In genomic region chr13:117195569-117196495, GRCm38 (mm10) we compare ENCODE assay signal across 16 mouse cellular contexts. TPM values are rescaled to one million over a fixed set of nuclear protein-coding genes. Genes with fewer than 3 reads are reported as not detected.
DNase-seq lines count a peak whose midpoint lies in the region; ATAC-seq lines count a peak whose summit lies in the region.
"Had no signal": no experiment of that assay in that cellular context is flagged by ENCODE, and none has a peak within 500 bp of the region (broad histone marks: within the 10 kb centered on the region; RNA-seq: fewer than 3 reads in every experiment).

No protein-coding gene starts in this region.

- no peak overlapping the region for H3K4me3 ChIP-seq in liver, embryonic 15.5 days (replicated peaks)
- no peak overlapping the region for H3K4me3 ChIP-seq in forebrain, embryonic 14.5 days (ENCODE audit: low read depth, low read length)
- H3K4me3 ChIP-seq: lung, embryonic 15.5 days; neural tube, embryonic 15.5 days had no signal

- no peaks in the 10 kb centered on the region for H3K36me3 ChIP-seq in liver, embryonic 15.5 days (replicated peaks)
- H3K36me3 ChIP-seq in forebrain, embryonic 14.5 days (ENCODE audit: control insufficient read depth, insufficient read depth, low read length): no peaks in the 10 kb centered on the region
- H3K36me3 ChIP-seq: lung, embryonic 15.5 days; neural tube, embryonic 15.5 days had no signal

- H3K9ac ChIP-seq in liver, embryonic 15.5 days: no peak overlapping the region
- H3K9ac ChIP-seq in forebrain, embryonic 14.5 days (ENCODE audit: low read length): no peak overlapping the region
- H3K9ac ChIP-seq: forebrain, postnatal 0 days; lung, embryonic 15.5 days; neural tube, embryonic 15.5 days had no signal

- ATAC-seq in liver, embryonic 15.5 days (ENCODE audit: insufficient read depth): peak; percentile 47; the same call in 1 of the 2 replicates
- peak; percentile 75 for ATAC-seq in neutrophil, adult 5-6 weeks (ENCODE audit: extremely low read depth, insufficient number of reproducible peaks, low FRiP score, poor library complexity, severe bottlenecking)
- ATAC-seq in forebrain, embryonic 14.5 days: no peak
- ATAC-seq: forebrain, postnatal 0 days had no signal

- WGBS in liver, embryonic 15.5 days (ENCODE audit: insufficient replicate concordance): 37% methylated on average over 13 of the region's 13 CpGs
- WGBS in forebrain, embryonic 14.5 days: 91% methylated on average over 13 of the region's 13 CpGs

- no peaks in the 10 kb centered on the region for H3K9me3 ChIP-seq in liver, embryonic 15.5 days (replicated peaks)
- no peaks in the 10 kb centered on the region for H3K9me3 ChIP-seq in forebrain, embryonic 14.5 days (replicated peaks; ENCODE audit: control insufficient read depth, low read length)
- H3K9me3 ChIP-seq: lung, embryonic 15.5 days; neural tube, embryonic 15.5 days had no signal

- no peak overlapping the region for H3K4me2 ChIP-seq in liver, embryonic 15.5 days
- H3K4me2 ChIP-seq in forebrain, embryonic 14.5 days (ENCODE audit: low read length): no peak overlapping the region
- H3K4me2 ChIP-seq: lung, embryonic 15.5 days; neural tube, embryonic 15.5 days had no signal

- no peaks in the 10 kb centered on the region for H3K27me3 ChIP-seq in liver, embryonic 15.5 days
- H3K27me3 ChIP-seq in forebrain, embryonic 14.5 days (replicated peaks; ENCODE audit: control insufficient read depth, insufficient read depth, low read length): no peaks in the 10 kb centered on the region
- H3K27me3 ChIP-seq: lung, embryonic 15.5 days; neural tube, embryonic 15.5 days had no signal

- H3K27ac ChIP-seq in liver, embryonic 15.5 days (replicated peaks): 0 out of 2 replicates have a peak overlapping the region, but pooled peaks have one; percentile 29
- H3K27ac ChIP-seq in forebrain, embryonic 14.5 days (ENCODE audit: low read depth, low read length): no peak overlapping the region
- H3K27ac ChIP-seq: lung, embryonic 15.5 days; neural tube, embryonic 15.5 days had no signal

- H3K4me1 ChIP-seq in liver, embryonic 15.5 days (replicated peaks): no peaks in the 10 kb centered on the region
- no peaks in the 10 kb centered on the region for H3K4me1 ChIP-seq in forebrain, embryonic 14.5 days (ENCODE audit: control insufficient read depth, insufficient read depth, low read length)
- H3K4me1 ChIP-seq: lung, embryonic 15.5 days; neural tube, embryonic 15.5 days had no signal

- DNase-seq in CD4-positive helper T cell, adult 2 months (ENCODE audit: low read depth, low spot score): peak; percentile 57
- DNase-seq in T-cell, adult 2 months (ENCODE audit: low spot score): peak; percentile 55
- DNase-seq in kidney, adult 11 months: no peak
- no peak for DNase-seq in urinary bladder, postnatal 14 days (ENCODE audit: low spot score)
- no peak for DNase-seq in forebrain, embryonic 14.5 days (ENCODE audit: low spot score)
- DNase-seq: cerebellum, adult 11-12 months; forebrain, postnatal 0 days; kidney, adult 18-20 months; left cerebral cortex, postnatal 4 days; midbrain, embryonic 14.5 days had no signal

RNA-seq across cellular contexts. Expression of gene Emb, which starts 12.5 kb away (rescaled TPM):
- 15.4 and 20.4 TPM in 2 replicates for polyA plus RNA-seq in liver, embryonic 15.5 days (2015; fragmentation: Nextera tagmentation; extraction: Ambion mirVana)
- total RNA-seq in neutrophil, adult 5-6 weeks (2017): 409 and 421 TPM in 2 replicates
- polyA plus RNA-seq in forebrain, embryonic 14.5 days (2014; fragmentation: Nextera tagmentation; extraction: Ambion mirVana): 10.3 and 10.8 TPM in 2 replicates

RNA-seq across cellular contexts. Expression of gene Gm17509, which starts 25.0 kb away (rescaled TPM):
- polyA plus RNA-seq in liver, embryonic 15.5 days (2015; fragmentation: Nextera tagmentation; extraction: Ambion mirVana): 0.03 TPM in 1 of 2 replicates, not detected in the other
- total RNA-seq in neutrophil, adult 5-6 weeks (2017): 1.1 and 1.5 TPM in 2 replicates
- polyA plus RNA-seq in forebrain, embryonic 14.5 days (2014; fragmentation: Nextera tagmentation; extraction: Ambion mirVana): 0.20 and 0.29 TPM in 2 replicates
- total RNA-seq: gastrocnemius, postnatal 4 days had no signal
- polyA plus RNA-seq: heart, postnatal 0 days; lung, embryonic 15.5 days had no signal

Comparison
In these comparisons a context has a peak if more than half of its experiments do, and no peak if none do; other contexts are left out.
1. DNase-seq: peak in CD4-positive helper T cell, adult 2 months (single experiment) and T-cell, adult 2 months (single experiment); none in kidney, adult 11 months (single experiment), urinary bladder, postnatal 14 days (single experiment) and forebrain, embryonic 14.5 days (single experiment).